Comparison of ENCODE assay signal across 13 mouse cellular contexts in the genomic region with DNA sequence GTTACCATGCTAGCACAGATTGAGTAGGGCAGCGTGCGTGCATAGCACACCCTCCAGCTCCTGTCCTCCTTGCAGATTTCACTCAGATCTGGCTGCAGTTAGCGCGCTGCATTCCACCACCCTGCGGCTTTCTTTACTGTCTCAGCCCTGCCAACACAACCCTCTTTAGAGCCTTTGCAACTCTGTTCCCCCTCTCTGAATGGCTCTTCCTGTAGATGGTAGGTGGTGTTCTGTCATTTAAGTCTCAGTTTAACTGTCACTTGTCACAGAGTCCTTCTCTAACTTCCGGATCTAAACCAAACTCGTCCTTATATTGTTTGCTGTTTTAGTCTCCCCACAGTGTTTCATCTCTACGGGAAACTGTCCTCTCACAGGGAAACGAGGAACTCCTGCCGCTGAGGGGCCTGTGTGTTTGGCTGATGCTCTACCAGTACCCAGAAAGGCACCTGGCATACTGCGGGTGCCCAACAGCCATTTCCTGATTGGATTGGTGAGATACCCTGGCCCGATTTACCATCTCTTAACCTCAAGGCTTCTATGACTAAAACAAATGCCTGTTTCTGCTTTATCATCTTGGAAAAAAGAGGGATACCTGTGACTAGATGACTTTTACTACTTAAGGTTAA.
DNase-seq lines count a peak whose midpoint lies in the region; ATAC-seq lines count a peak whose summit lies in the region.
"Had no signal": no experiment of that assay in that cellular context is flagged by ENCODE, and none has a peak within 500 bp of the region (broad histone marks: within the 10 kb centered on the region; RNA-seq: fewer than 3 reads in every experiment).

No protein-coding gene starts in this region.

- DNase-seq in heart, adult 11 months: peak; percentile 42
- no peak for DNase-seq in heart, postnatal 4 days
- DNase-seq in CD4-positive, CD25-positive, alpha-beta regulatory T cell, adult 2 months (ENCODE audit: low read depth, low spot score): peak; percentile 49
- DNase-seq in thymus, postnatal 0 days (ENCODE audit: low spot score): peak; percentile 56
- no peak for DNase-seq in gastrocnemius, postnatal 25 days
- no peak for DNase-seq in embryo, embryonic 10.5 days (ENCODE audit: low spot score)
- no peak for DNase-seq in left cerebral cortex, postnatal 14 days (ENCODE audit: low spot score in 2 of 2)
- DNase-seq: adrenal gland, postnatal 14 days; B cell, adult 2 months; cerebellum, adult 11 months; cerebellum, postnatal 14 days had no signal

- peak; percentile 74 for ATAC-seq in common myeloid progenitor, adult 5-6 weeks (replicated peaks; ENCODE audit: low read depth, poor library complexity, severe bottlenecking)
- ATAC-seq: intestine, embryonic 16.5 days had no signal

- intact Hi-C loops in left cerebral cortex, postnatal 14 days (cut with DNase I): no loop called here

Comparison
In these comparisons a context has a peak if more than half of its experiments do, and no peak if none do; other contexts are left out.
1. DNase-seq: peak in heart, adult 11 months (single experiment), CD4-positive, CD25-positive, alpha-beta regulatory T cell, adult 2 months (single experiment) and thymus, postnatal 0 days (single experiment); none in heart, postnatal 4 days (single experiment), gastrocnemius, postnatal 25 days (single experiment), embryo, embryonic 10.5 days (single experiment) and left cerebral cortex, postnatal 14 days (0 of 2).